Mouse (Mus musculus) Patski (cell line): ENCODE data around the gene Efna3. TPM values are rescaled to one million over a fixed set of nuclear protein-coding genes. Genes with fewer than 3 reads are reported as not detected.

ENCODE experiments used
- ATAC-seq: fragments of 100-300 bp; one replicate; pipeline ENCODE4 v1.8.0; 2021
- CTCF ChIA-PET: fragments of 350-600 bp; sonication (Branson Sonifier 250); formaldehyde crosslinking; loops from one replicate; lab custom pipeline; 2022; ENCODE audit warnings: inconsistent platforms; lab: Charles Lee
- POLR2A ChIA-PET: fragments of 350-600 bp; sonication (Branson Sonifier 250); formaldehyde crosslinking; loops from one replicate; lab custom pipeline; 2022; ENCODE audit warnings: antibody characterized with exemption, inconsistent platforms; lab: Charles Lee
- DNase-seq: peaks from one replicate; pipeline ENCODE4 v3.0.0-alpha.2; 2011; ENCODE audit warnings: low read depth, low spot score
- H3K27me3 ChIP-seq: fragments of 371-371 bp; one replicate; pipeline ENCODE4 v1.5.1; 2021
- CTCF ChIP-seq: fragments of 100-300 bp; IDR thresholded peaks from one replicate; pipeline ENCODE4 v1.5.1; 2021
- in situ Hi-C: fragments of 300-500 bp; cut with MboI; formaldehyde crosslinking; loops from 3 replicates; pipeline ENCODE4 v1.11.1; 2018; ENCODE audit warnings: low pct_unique_long_range_greater_than_20kb, mixed read lengths
- polyA plus RNA-seq: library from polyadenylated mRNA; unstranded; gene quantifications from one replicate; pipeline ENCODE4 v1.2.3, GENCODE M21; 2021

Gene Efna3
- polyA plus RNA-seq, 1 experiment from 2014 or later = 9.4 TPM

GRCm38 (mm10) chr3:89331561-89331960 is 8.8 kb upstream of the Efna3 start:
- in situ Hi-C loops = no loop called here
- ATAC-seq (no peak), DNase-seq (no peak)
- no peaks in the 10 kb centered on the region for H3K27me3 ChIP-seq
- POLR2A ChIA-PET = no interaction called here
- no peak for TF ChIP-seq CTCF
- CTCF ChIA-PET = interaction anchor here (1.3 to 1.5 kb wide), 2 partner anchors 22 to 23 kb away, joined by 3 read pairs; no protein-coding TSS in a partner anchor

- POLR2A ChIA-PET = no interaction called here
- CTCF ChIA-PET = interaction anchor here (1.3 to 1.6 kb wide), 2 partner anchors 14 to 23 kb away, joined by 3 to 7 read pairs; no protein-coding TSS in a partner anchor
- TF ChIP-seq CTCF = no peak
- in situ Hi-C loops = no loop called here
- peaks cover 2% of the 10 kb centered on the region for H3K27me3 ChIP-seq
- ATAC-seq (no peak), DNase-seq (no peak)
Measured at GRCm38 (mm10) chr3:89330948-89331347, 8.2 kb upstream of the Efna3 start.

GRCm38 (mm10) chr3:89330346-89330745 is 7.6 kb upstream of the Efna3 start:
- no peak for DNase-seq
- peaks cover 8% of the 10 kb centered on the region for H3K27me3 ChIP-seq
- no peak for TF ChIP-seq CTCF
- POLR2A ChIA-PET = no interaction called here
- in situ Hi-C loops = no loop called here
- ATAC-seq = no peak
- CTCF ChIA-PET = interaction anchor here (1.4 to 1.6 kb wide), 2 partner anchors 13 to 22 kb away, joined by 4 to 7 read pairs; no protein-coding TSS in a partner anchor

GRCm38 (mm10) chr3:89328623-89329022 is 5.9 kb upstream of the Efna3 start:
- TF ChIP-seq CTCF = no peak
- in situ Hi-C loops = no loop called here
- ATAC-seq (no peak), DNase-seq (no peak)
- CTCF ChIA-PET = interaction anchor here (0.9 to 1.2 kb wide), 2 partner anchors 11 to 98 kb away, joined by 3 to 4 read pairs; no protein-coding TSS in a partner anchor
- peaks cover 10% of the 10 kb centered on the region for H3K27me3 ChIP-seq
- POLR2A ChIA-PET = interaction anchor here (0.6 kb wide), 2 partner anchors 17 to 20 kb away, joined by 3 to 5 read pairs; no protein-coding TSS in a partner anchor

GRCm38 (mm10) chr3:89327371-89327870 is 4.7 kb upstream of the Efna3 start:
- TF ChIP-seq CTCF = no peak
- peaks cover 10% of the 10 kb centered on the region for H3K27me3 ChIP-seq
- CTCF ChIA-PET = interaction anchor here (0.9 to 1.0 kb wide), 2 partner anchors 12 to 19 kb away, joined by 3 read pairs; no protein-coding TSS in a partner anchor
- ATAC-seq (no peak), DNase-seq (no peak)
- POLR2A ChIA-PET = interaction anchor here (0.6 to 1.6 kb wide), 3 partner anchors 9 to 153 kb away, joined by 3 to 5 read pairs (median 4); no protein-coding TSS in a partner anchor
- in situ Hi-C loops = no loop called here

GRCm38 (mm10) chr3:89325882-89326281 is 3.1 kb upstream of the Efna3 start:
- ChIA-PET CTCF (interaction anchor here (1.5 kb wide), 1 partner anchor 11 kb away, joined by 6 read pairs; no protein-coding TSS in a partner anchor), POLR2A (no interaction called here)
- no peak for TF ChIP-seq CTCF
- DNase-seq = no peak
- in situ Hi-C loops = no loop called here
- peaks cover 13% of the 10 kb centered on the region for H3K27me3 ChIP-seq
- ATAC-seq = no peak

- peaks cover 16% of the 10 kb centered on the region for H3K27me3 ChIP-seq
- DNase-seq = no peak
- TF ChIP-seq CTCF = no peak
- in situ Hi-C loops = no loop called here
- ChIA-PET CTCF (interaction anchor here (1.4 to 2.1 kb wide), 3 partner anchors 14 to 17 kb away, joined by 3 to 15 read pairs (median 7); no protein-coding TSS in a partner anchor), POLR2A (interaction anchor here (0.6 to 3.1 kb wide), 4 partner anchors 15 to 164 kb away, joined by 3 to 33 read pairs (median 4); partner anchors contain the start of gene Efna4)
- ATAC-seq = no peak
Measured at GRCm38 (mm10) chr3:89322131-89322500, 649 bp downstream of the Efna3 start.

- peaks cover 16% of the 10 kb centered on the region for H3K27me3 ChIP-seq
- ATAC-seq (peak; percentile 14), DNase-seq (no peak)
- no peak for TF ChIP-seq CTCF
- in situ Hi-C loops = no loop called here
- ChIA-PET POLR2A (interaction anchor here (0.6 to 3.1 kb wide), 8 partner anchors 15 to 166 kb away, joined by 3 to 33 read pairs (median 4); partner anchors contain the start of gene Efna4), CTCF (interaction anchor here (1.1 to 2.1 kb wide), 6 partner anchors 13 to 135 kb away, joined by 3 to 15 read pairs (median 3); no protein-coding TSS in a partner anchor)
Measured at GRCm38 (mm10) chr3:89321183-89322130, 1.3 kb downstream of the Efna3 start.

GRCm38 (mm10) chr3:89320581-89321182 is 2.1 kb downstream of the Efna3 start:
- in situ Hi-C loops = no loop called here
- H3K27me3 ChIP-seq = peaks cover 12% of the 10 kb centered on the region
- POLR2A ChIA-PET = interaction anchor here (0.6 to 3.1 kb wide), 7 partner anchors 16 to 166 kb away, joined by 3 to 33 read pairs (median 5); partner anchors contain the start of gene Efna4
- ATAC-seq (no peak), DNase-seq (no peak)
- CTCF ChIA-PET = interaction anchor here (1.1 to 1.4 kb wide), 4 partner anchors 13 to 136 kb away, joined by 3 read pairs; no protein-coding TSS in a partner anchor
- no peak for TF ChIP-seq CTCF
